Mouse (Mus musculus) ES-E14 (cell line): ENCODE results near the gene Sesn2.

Experiments used
- ZC3H11A ChIP-seq: IDR thresholded peaks from 2 replicates; pipeline ENCODE4 v1.6.1; 2012; ENCODE audit warnings: low read depth, mild to moderate bottlenecking, inconsistent platforms, low read length, borderline replicate concordance
- ZNF384 ChIP-seq: IDR thresholded peaks from 2 replicates; pipeline ENCODE4 v1.6.1; 2012; ENCODE audit warnings: low read depth, low read length, inconsistent platforms

- TF ChIP-seq ZNF384 (no peak), ZC3H11A (no peak)
These were observed 21.3 kb downstream of the Sesn2 start for GRCm38 (mm10) chr4:132488976-132489375.
